Mouse (Mus musculus): ENCODE data around the gene Rpa1.

DNA sequence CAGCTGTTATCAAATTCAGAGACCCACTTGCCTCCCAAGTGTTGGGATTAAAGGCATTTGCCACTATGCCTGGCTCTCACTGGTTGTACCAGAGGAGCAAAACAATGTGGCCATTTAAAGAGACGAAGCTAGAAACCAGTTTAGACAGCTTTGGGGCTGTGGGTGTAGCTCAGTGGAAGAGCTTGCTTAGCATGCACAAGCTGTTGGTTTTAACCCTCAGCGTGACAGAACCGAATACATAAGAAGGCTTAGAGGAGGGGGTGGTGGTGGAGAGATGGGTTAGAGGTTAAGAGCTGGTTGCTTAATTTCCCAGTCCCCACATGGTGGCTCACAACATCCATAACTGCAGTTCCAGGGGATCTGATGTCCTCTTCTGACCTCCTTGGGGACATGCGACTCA is 39.5 kb downstream of the Rpa1 start:
- TF ChIP-seq GATA1 (IDR thresholded peaks at IDR 0.05; ENCODE audit: borderline replicate concordance, low read length) = no peak
- no peak for TF ChIP-seq FLI1 (IDR thresholded peaks at IDR 0.05; ENCODE audit: low read length)
